ENCODE assay signal across 8 mouse cellular contexts in genomic region chr3:101603661-101604549, GRCm38 (mm10). TPM values are rescaled to one million over a fixed set of nuclear protein-coding genes. Genes with fewer than 3 reads are reported as not detected.
DNase-seq lines count a peak whose midpoint lies in the region; ATAC-seq and TF ChIP-seq lines count a peak whose summit lies in the region.

No protein-coding gene starts in this region.

- H3K4me3 ChIP-seq in C2C12 (ENCODE audit: insufficient read depth, poor library complexity, severe bottlenecking), result peak overlapping the region; percentile 50
- H3K4me3 ChIP-seq in bone marrow, adult 2 months (replicated peaks; ENCODE audit: control insufficient read depth, low read depth, low read length), result peak overlapping the region; percentile 59
- H3K4me3 ChIP-seq in embryonic facial prominence, embryonic 15.5 days (replicated peaks), result peak overlapping the region; percentile 91
- peak overlapping the region; percentile 97 for H3K4me3 ChIP-seq in heart, embryonic 10.5 days
- peak overlapping the region; percentile 84 for H3K4me3 ChIP-seq in kidney, embryonic 15.5 days (replicated peaks)
- peak overlapping the region; percentile 73 to 92 for H3K4me3 ChIP-seq in liver, embryonic 14.5 days (ENCODE audit: insufficient read depth in 1 of 2, low read depth in 2 of 2, low read length in 2 of 2)
- peak overlapping the region; percentile 97 for H3K4me3 ChIP-seq in stomach, postnatal 0 days (ENCODE audit: low read depth, low read length)

- H3K79me2 ChIP-seq in C2C12 (ENCODE audit: control insufficient read depth, insufficient read depth), result peaks cover 51% of the 10 kb centered on the region

- peak overlapping the region; percentile 94 for H3K27ac ChIP-seq in bone marrow, adult 2 months (ENCODE audit: control insufficient read depth, insufficient read depth, low read depth, low read length, poor library complexity)
- peak overlapping the region; percentile 96 for H3K27ac ChIP-seq in embryonic facial prominence, embryonic 15.5 days (replicated peaks)
- H3K27ac ChIP-seq in heart, embryonic 10.5 days, result peak overlapping the region; percentile 100
- H3K27ac ChIP-seq in kidney, embryonic 15.5 days, result peak overlapping the region; percentile 98
- H3K27ac ChIP-seq in liver, embryonic 14.5 days, result peak overlapping the region; percentile 91
- peak overlapping the region; percentile 100 for H3K27ac ChIP-seq in stomach, postnatal 0 days (replicated peaks)

- WGBS in bone marrow, adult 2 months, result under 1% methylated on average over 62 of the region's 68 CpGs
- WGBS in embryonic facial prominence, embryonic 15.5 days, result under 1% methylated on average over 55 of the region's 68 CpGs
- WGBS in heart, embryonic 10.5 days, result under 1% methylated on average over 54 of the region's 68 CpGs
- under 1% methylated on average over 63 of the region's 68 CpGs for WGBS in kidney, embryonic 15.5 days
- under 1% methylated on average over 53 of the region's 68 CpGs for WGBS in liver, embryonic 14.5 days (ENCODE audit: insufficient replicate concordance)
- under 1% methylated on average over 42 of the region's 68 CpGs for WGBS in stomach, postnatal 0 days

- peak overlapping the region; percentile 88 for H3K4me2 ChIP-seq in embryonic facial prominence, embryonic 15.5 days (replicated peaks)
- peak overlapping the region; percentile 89 for H3K4me2 ChIP-seq in kidney, embryonic 15.5 days
- H3K4me2 ChIP-seq in liver, embryonic 14.5 days (ENCODE audit: low read depth), result peak overlapping the region; percentile 99
- peak overlapping the region; percentile 92 for H3K4me2 ChIP-seq in stomach, postnatal 0 days (replicated peaks; ENCODE audit: low read depth)

- H3K36me3 ChIP-seq in C2C12 (ENCODE audit: control insufficient read depth, insufficient read depth), result peaks cover 4% of the 10 kb centered on the region
- H3K36me3 ChIP-seq in embryonic facial prominence, embryonic 15.5 days, result no peaks in the 10 kb centered on the region
- H3K36me3 ChIP-seq in heart, embryonic 10.5 days, result no peaks in the 10 kb centered on the region
- H3K36me3 ChIP-seq in kidney, embryonic 15.5 days, result no peaks in the 10 kb centered on the region
- no peaks in the 10 kb centered on the region for H3K36me3 ChIP-seq in liver, embryonic 14.5 days (replicated peaks; ENCODE audit: control insufficient read depth, insufficient read depth, low read depth)
- H3K36me3 ChIP-seq in stomach, postnatal 0 days (ENCODE audit: control insufficient read depth, insufficient read depth, low read length), result no peaks in the 10 kb centered on the region

- peaks cover 39% of the 10 kb centered on the region for H3K79me3 ChIP-seq in C2C12 (ENCODE audit: low read depth)

- TF ChIP-seq POLR2A in bone marrow, adult 2 months (IDR thresholded peaks at IDR 0.05; ENCODE audit: borderline replicate concordance, control insufficient read depth, low read depth, low read length), result peak; percentile 69; the same call in 1 of the 2 replicates

- peak; percentile 76 for ATAC-seq in embryonic facial prominence, embryonic 15.5 days (ENCODE audit: insufficient number of reproducible peaks, low FRiP score, low TSS enrichment, low read depth)
- peak; percentile 86 for ATAC-seq in kidney, embryonic 15.5 days (replicated peaks; ENCODE audit: low FRiP score)
- peak; percentile 85 for ATAC-seq in liver, embryonic 14.5 days (ENCODE audit: insufficient read depth)
- peak; percentile 82 for ATAC-seq in stomach, postnatal 0 days (ENCODE audit: low FRiP score, low TSS enrichment)

- DNase-seq in heart, embryonic 10.5 days (ENCODE audit: low spot score), result peak; percentile 90
- peak; percentile 71 to 75 (median 75) for DNase-seq in liver, embryonic 14.5 days (ENCODE audit: low read depth in 3 of 3, low spot score in 3 of 3)
- DNase-seq in neural tube, embryonic 10.5 days (ENCODE audit: extremely low spot score, low spot score), result peak; percentile 89
- DNase-seq in stomach, postnatal 0 days (ENCODE audit: low spot score), result peak; percentile 88

- H3K9ac ChIP-seq in embryonic facial prominence, embryonic 15.5 days, result peak overlapping the region; percentile 90
- peak overlapping the region; percentile 93 for H3K9ac ChIP-seq in kidney, embryonic 15.5 days
- peak overlapping the region; percentile 93 for H3K9ac ChIP-seq in liver, embryonic 14.5 days (replicated peaks)
- H3K9ac ChIP-seq in stomach, postnatal 0 days (ENCODE audit: low read length), result peak overlapping the region; percentile 98

- H3ac ChIP-seq in C2C12 (ENCODE audit: control insufficient read depth, insufficient read length, low read depth), result peak overlapping the region; percentile 79

- TF ChIP-seq EP300 in liver, embryonic 14.5 days (IDR thresholded peaks at IDR 0.05; ENCODE audit: low read depth), result no peak
- TF ChIP-seq EP300 in stomach, postnatal 0 days (optimal IDR thresholded peaks at IDR 0.05), result no peak

- no peaks in the 10 kb centered on the region; the same call in 1 of the 2 replicates for H3K4me1 ChIP-seq in bone marrow, adult 2 months (ENCODE audit: control insufficient read depth, insufficient read depth, low read length)
- peaks cover 57% of the 10 kb centered on the region for H3K4me1 ChIP-seq in embryonic facial prominence, embryonic 15.5 days
- H3K4me1 ChIP-seq in heart, embryonic 10.5 days, result peaks cover 54% of the 10 kb centered on the region
- peaks cover 55% of the 10 kb centered on the region for H3K4me1 ChIP-seq in kidney, embryonic 15.5 days
- peaks cover 25 to 31% of the 10 kb centered on the region in 2 experiments for H3K4me1 ChIP-seq in liver, embryonic 14.5 days (replicated peaks; ENCODE audit: control insufficient read depth in 2 of 2, insufficient read depth in 2 of 2, low read length in 1 of 2)
- H3K4me1 ChIP-seq in stomach, postnatal 0 days (replicated peaks; ENCODE audit: control insufficient read depth, insufficient read depth), result peaks cover 10% of the 10 kb centered on the region; the same call in 1 of the 2 replicates

- no peaks in the 10 kb centered on the region for H3K9me3 ChIP-seq in embryonic facial prominence, embryonic 15.5 days (replicated peaks)
- no peaks in the 10 kb centered on the region for H3K9me3 ChIP-seq in heart, embryonic 10.5 days
- H3K9me3 ChIP-seq in kidney, embryonic 15.5 days (replicated peaks), result no peaks in the 10 kb centered on the region
- no peaks in the 10 kb centered on the region for H3K9me3 ChIP-seq in liver, embryonic 14.5 days (ENCODE audit: control insufficient read depth, low read length)
- H3K9me3 ChIP-seq in stomach, postnatal 0 days (ENCODE audit: control insufficient read depth, low read length), result no peaks in the 10 kb centered on the region

- H3K27me3 ChIP-seq in C2C12 (ENCODE audit: control insufficient read depth, insufficient read depth, insufficient read length), result no peaks in the 10 kb centered on the region
- no peaks in the 10 kb centered on the region for H3K27me3 ChIP-seq in embryonic facial prominence, embryonic 15.5 days
- H3K27me3 ChIP-seq in heart, embryonic 10.5 days (ENCODE audit: insufficient read depth, poor library complexity, severe bottlenecking), result no peaks in the 10 kb centered on the region
- 0 out of 2 replicates have a peak, but pooled peaks cover 4% of the 10 kb centered on the region for H3K27me3 ChIP-seq in kidney, embryonic 15.5 days
- H3K27me3 ChIP-seq in liver, embryonic 14.5 days (ENCODE audit: control insufficient read depth, insufficient read depth, low read length), result peaks cover 2% of the 10 kb centered on the region; the same call in 1 of the 2 replicates
- no peaks in the 10 kb centered on the region for H3K27me3 ChIP-seq in stomach, postnatal 0 days (ENCODE audit: control insufficient read depth, insufficient read depth, low read length)

- peak; percentile 53 for TF ChIP-seq CTCF in C2C12 (IDR thresholded peaks at IDR 0.05; ENCODE audit: control insufficient read depth, insufficient read depth, insufficient read length)
- peak; percentile 40; the same call in 1 of the 2 replicates for TF ChIP-seq CTCF in bone marrow, adult 2 months (IDR thresholded peaks at IDR 0.05; ENCODE audit: control insufficient read depth, insufficient read depth, low read length)
- TF ChIP-seq CTCF in liver, embryonic 14.5 days (IDR thresholded peaks at IDR 0.05; ENCODE audit: low read depth), result peak; percentile 58
- peak; percentile 73 for TF ChIP-seq CTCF in stomach, postnatal 0 days (IDR thresholded peaks at IDR 0.05; ENCODE audit: low read depth)

TF ChIP-seq in C2C12, 6 proteins besides CTCF, POLR2A, EP300 and RAD21:
- TF ChIP-seq CEBPB (IDR thresholded peaks at IDR 0.05; ENCODE audit: low read depth), result no peak
- no peak for TF ChIP-seq MYOG (IDR thresholded peaks at IDR 0.05; ENCODE audit: control insufficient read depth, extremely low read depth, insufficient read length)
- no peak for TF ChIP-seq FOSL1 (IDR thresholded peaks at IDR 0.05; ENCODE audit: insufficient read depth, low read length, poor library complexity, severe bottlenecking)
- TF ChIP-seq MAX (IDR thresholded peaks at IDR 0.05), result no peak
- no peak for TF ChIP-seq USF1 (IDR thresholded peaks at IDR 0.05; ENCODE audit: low read depth)
- no peak for TF ChIP-seq MYOD1 (IDR thresholded peaks at IDR 0.05; ENCODE audit: control insufficient read depth, insufficient read length, low read depth)

RNA-seq across cellular contexts. Expression of gene Atp1a1, which starts 0.6 kb away (rescaled TPM):
- 228 TPM for polyA plus RNA-seq in C2C12 (2012; fragmentation: generic; extraction: Trizol)
- 57.8 and 73.9 TPM in 2 replicates for polyA plus RNA-seq in bone marrow, adult 2 months (2011; ENCODE audit: insufficient read depth, insufficient read length, low replicate concordance, missing spikeins)
- 116 and 123 TPM in 2 replicates for polyA plus RNA-seq in embryonic facial prominence, embryonic 15.5 days (2015; fragmentation: Nextera tagmentation; extraction: Ambion mirVana)
- 164 and 228 TPM in 2 replicates for polyA plus RNA-seq in heart, embryonic 10.5 days (2016; fragmentation: Nextera tagmentation; extraction: Ambion mirVana)
- polyA plus RNA-seq in kidney, embryonic 15.5 days (2015; fragmentation: Nextera tagmentation; extraction: Ambion mirVana), result 220 and 247 TPM in 2 replicates
- 44.0 and 48.4 TPM in 2 replicates for polyA plus RNA-seq in liver, embryonic 14.5 days (2012; rRNA removed)
- polyA plus RNA-seq in liver, embryonic 14.5 days (2014; fragmentation: Nextera tagmentation; extraction: Ambion mirVana), result 54.7 and 62.2 TPM in 2 replicates
- polyA plus RNA-seq in stomach, postnatal 0 days (2015; fragmentation: Nextera tagmentation; extraction: Ambion mirVana), result 132 and 138 TPM in 2 replicates

Comparison
In these comparisons a context has a peak if more than half of its experiments do, and no peak if none do; other contexts are left out.
1. Peak in every context shown above with its lines: DNase-seq, ATAC-seq, H3K4me3 ChIP-seq and H3K27ac ChIP-seq.